ENCODE assay signal across 26 mouse cellular contexts in genomic region chr4:56143827-56144226, GRCm38 (mm10).
"Had no signal": no experiment of that assay in that cellular context is flagged by ENCODE, and none has a peak within 500 bp of the region (broad histone marks: within the 10 kb centered on the region; RNA-seq: fewer than 3 reads in every experiment).

No protein-coding gene starts in this region.

- H3K9me3 ChIP-seq: heart, embryonic 13.5 days; heart, embryonic 15.5 days; hindbrain, embryonic 13.5 days; hindbrain, embryonic 15.5 days; kidney, embryonic 15.5 days; limb, embryonic 10.5 days; limb, embryonic 12.5 days had no signal

- ATAC-seq: forebrain, postnatal 0 days; hindbrain, postnatal 0 days; intestine, embryonic 16.5 days had no signal

- H3K27ac ChIP-seq: heart, adult 2 months; heart, embryonic 13.5 days; heart, embryonic 15.5 days; hindbrain, embryonic 13.5 days; hindbrain, embryonic 15.5 days; hindbrain, postnatal 0 days; kidney, embryonic 15.5 days; kidney, postnatal 0 days; left cerebral cortex, adult 2 months; limb, embryonic 10.5 days; limb, embryonic 12.5 days had no signal

- H3K27me3 ChIP-seq: heart, embryonic 13.5 days; heart, embryonic 15.5 days; hindbrain, embryonic 13.5 days; hindbrain, embryonic 15.5 days; kidney, embryonic 15.5 days; limb, embryonic 12.5 days had no signal

- H3K4me3 ChIP-seq: heart, adult 2 months; heart, embryonic 13.5 days; heart, embryonic 15.5 days; hindbrain, embryonic 13.5 days; hindbrain, embryonic 15.5 days; kidney, embryonic 15.5 days; left cerebral cortex, adult 2 months; limb, embryonic 10.5 days; limb, embryonic 12.5 days had no signal

- H3K9ac ChIP-seq: forebrain, postnatal 0 days; heart, embryonic 13.5 days; heart, embryonic 15.5 days; hindbrain, embryonic 13.5 days; hindbrain, embryonic 15.5 days; kidney, embryonic 15.5 days; limb, embryonic 12.5 days had no signal

- H3K36me3 ChIP-seq: heart, embryonic 13.5 days; heart, embryonic 15.5 days; hindbrain, embryonic 13.5 days; hindbrain, embryonic 15.5 days; kidney, embryonic 15.5 days; limb, embryonic 10.5 days; limb, embryonic 12.5 days had no signal

- DNase-seq: forebrain, postnatal 0 days; gastrocnemius, postnatal 14 days; gastrocnemius, postnatal 36 days; heart, adult 11 months; heart, adult 2 months; heart, postnatal 14 days; heart, postnatal 36 days; kidney, adult 11 months; kidney, adult 2 months; kidney, adult 9 months; kidney, postnatal 14 days; kidney, postnatal 36 days; layer of hippocampus, adult 9-11 months; layer of hippocampus, postnatal 36 days had no signal

- H3K4me2 ChIP-seq: heart, embryonic 11.5 days; heart, embryonic 13.5 days; heart, embryonic 15.5 days; hindbrain, embryonic 13.5 days; hindbrain, embryonic 15.5 days; kidney, embryonic 15.5 days; limb, embryonic 12.5 days had no signal

- H3K4me1 ChIP-seq: heart, embryonic 13.5 days; heart, embryonic 15.5 days; kidney, embryonic 15.5 days; limb, embryonic 10.5 days; limb, embryonic 12.5 days had no signal
